Mouse (Mus musculus) stomach, embryonic 15.5 days (tissue): ENCODE results near the gene Ropn1. TPM values are rescaled to one million over a fixed set of nuclear protein-coding genes. Genes with fewer than 3 reads are reported as not detected.

Source experiments
- ATAC-seq: fragments of 200-750 bp; cut with Nextera tagmentation; 2 replicates; pipeline ENCODE4 v1.8.0; 2017; ENCODE audit warnings: low read depth, moderate number of reproducible peaks, moderate TSS enrichment; ENCODE audit not compliant: insufficient read depth, low FRiP score
- H3K27ac ChIP-seq: fragments of 300-500 bp; sonication (generic); 2 replicates; pipeline ENCODE4 v1.5.1; 2015; ENCODE audit warnings: mild to moderate bottlenecking, inconsistent platforms
- H3K27me3 ChIP-seq: fragments of 300-500 bp; sonication (generic); replicated peaks from 2 replicates; pipeline ENCODE4 v1.6.1; 2015; ENCODE audit warnings: inconsistent platforms
- H3K36me3 ChIP-seq: fragments of 300-500 bp; sonication (generic); 2 replicates; pipeline ENCODE4 v1.6.1; 2015; ENCODE audit warnings: inconsistent platforms
- H3K4me1 ChIP-seq: fragments of 300-500 bp; sonication (generic); 2 replicates; pipeline ENCODE4 v1.6.1; 2015; ENCODE audit warnings: inconsistent platforms
- H3K4me2 ChIP-seq: fragments of 300-500 bp; sonication (generic); 2 replicates; pipeline ENCODE4 v1.6.1; 2015; ENCODE audit warnings: mild to moderate bottlenecking, inconsistent platforms
- H3K4me3 ChIP-seq: fragments of 300-500 bp; sonication (generic); replicated peaks from 2 replicates; pipeline ENCODE4 v1.5.1; 2015; ENCODE audit warnings: inconsistent platforms
- H3K9ac ChIP-seq: fragments of 300-500 bp; sonication (generic); 2 replicates; pipeline ENCODE4 v1.6.1; 2015; ENCODE audit warnings: inconsistent platforms
- H3K9me3 ChIP-seq: fragments of 300-500 bp; sonication (generic); 2 replicates; pipeline ENCODE4 v1.6.1; 2016; ENCODE audit warnings: inconsistent platforms
- WGBS: fragments of 180-500 bp; shearing (Covaris S2); methylation state at CpG from one replicate; pipeline ENCODE4 v1.1.7; 2015; 5-methylcytosine and 5-hydroxymethylcytosine counted together
- polyA plus RNA-seq: library from polyadenylated mRNA; unstranded; fragments of >200 nt; fragmentation: Nextera tagmentation; extraction: Ambion mirVana; gene quantifications from 2 replicates; pipeline ENCODE4 v1.2.1, GENCODE M21; 2015

The Ropn1 gene
- polyA plus RNA-seq, 1 experiment from 2014 or later = not detected

DNA sequence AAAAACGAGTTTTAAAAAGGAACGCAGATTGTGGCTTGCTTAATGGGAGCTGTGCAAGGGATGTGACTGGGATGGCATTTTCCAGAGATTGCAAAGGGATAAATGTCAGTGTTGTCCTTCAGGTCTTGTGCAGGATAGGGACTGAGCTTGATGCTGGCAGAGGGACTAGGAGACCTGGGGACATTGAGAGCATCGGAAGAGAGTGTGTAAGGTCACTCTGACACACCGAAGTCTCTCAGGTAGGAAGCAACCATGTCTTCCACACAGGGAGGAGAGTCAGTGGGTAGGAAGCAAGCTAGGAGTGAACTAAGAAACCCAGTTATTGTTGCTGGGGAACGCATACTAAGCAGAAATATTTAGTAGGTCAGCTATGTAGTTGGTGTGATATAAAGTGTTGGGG is 8.3 kb downstream of the Ropn1 start:
- no peak overlapping the region for H3K27ac ChIP-seq
- peak overlapping the region; percentile 71 for H3K4me2 ChIP-seq
- H3K9me3 ChIP-seq = no peaks in the 10 kb centered on the region
- ATAC-seq = no peak
- 0 out of 2 replicates have a peak, but pooled peaks cover 6% of the 10 kb centered on the region for H3K4me1 ChIP-seq
- H3K27me3 ChIP-seq = no peaks in the 10 kb centered on the region
- H3K4me3 ChIP-seq = peak overlapping the region; percentile 34
- WGBS = 23% methylated on average over 5 of the region's 5 CpGs
- H3K9ac ChIP-seq = no peak overlapping the region
- no peaks in the 10 kb centered on the region for H3K36me3 ChIP-seq

GRCm38 (mm10) chr16:34658388-34658787 is 8.7 kb downstream of the Ropn1 start:
- Histone ChIP-seq H3K36me3 (no peaks in the 10 kb centered on the region), H3K4me3 (peak overlapping the region; percentile 34; the same call in 1 of the 2 replicates), H3K9ac (no peak overlapping the region), H3K27ac (no peak overlapping the region), H3K4me2 (peak overlapping the region; percentile 71), H3K4me1 (0 out of 2 replicates have a peak, but pooled peaks cover 6% of the 10 kb centered on the region), H3K27me3 (no peaks in the 10 kb centered on the region), H3K9me3 (no peaks in the 10 kb centered on the region)
- no peak for ATAC-seq
- WGBS = 39% methylated on average over 11 of the region's 11 CpGs

DNA sequence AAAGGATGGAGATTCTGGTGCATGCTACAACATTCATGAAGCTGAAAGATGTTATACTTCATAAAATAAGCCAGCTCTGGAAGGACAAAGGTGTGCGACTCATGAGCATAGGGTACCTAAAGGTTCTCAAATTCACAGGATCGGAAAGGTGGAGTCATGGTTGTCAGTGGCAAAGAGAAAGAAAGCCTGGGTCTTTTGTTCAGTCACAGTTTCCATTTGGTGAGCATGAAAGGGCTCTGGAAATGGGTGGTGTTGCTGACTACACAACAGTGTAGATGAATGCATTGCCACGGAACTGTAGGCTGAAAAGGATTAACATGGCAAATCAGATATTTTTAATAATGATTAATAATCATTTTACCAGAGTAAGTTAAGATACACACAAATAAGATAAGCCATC is 14.8 kb downstream of the Ropn1 start:
- Histone ChIP-seq H3K36me3 (no peaks in the 10 kb centered on the region), H3K27me3 (0 out of 2 replicates have a peak, but pooled peaks cover 6% of the 10 kb centered on the region), H3K9me3 (no peaks in the 10 kb centered on the region), H3K4me2 (no peak overlapping the region), H3K27ac (no peak overlapping the region), H3K4me3 (no peak overlapping the region), H3K9ac (no peak overlapping the region), H3K4me1 (no peaks in the 10 kb centered on the region)
- no peak for ATAC-seq
- 84% methylated on average over 3 of the region's 3 CpGs for WGBS

DNA sequence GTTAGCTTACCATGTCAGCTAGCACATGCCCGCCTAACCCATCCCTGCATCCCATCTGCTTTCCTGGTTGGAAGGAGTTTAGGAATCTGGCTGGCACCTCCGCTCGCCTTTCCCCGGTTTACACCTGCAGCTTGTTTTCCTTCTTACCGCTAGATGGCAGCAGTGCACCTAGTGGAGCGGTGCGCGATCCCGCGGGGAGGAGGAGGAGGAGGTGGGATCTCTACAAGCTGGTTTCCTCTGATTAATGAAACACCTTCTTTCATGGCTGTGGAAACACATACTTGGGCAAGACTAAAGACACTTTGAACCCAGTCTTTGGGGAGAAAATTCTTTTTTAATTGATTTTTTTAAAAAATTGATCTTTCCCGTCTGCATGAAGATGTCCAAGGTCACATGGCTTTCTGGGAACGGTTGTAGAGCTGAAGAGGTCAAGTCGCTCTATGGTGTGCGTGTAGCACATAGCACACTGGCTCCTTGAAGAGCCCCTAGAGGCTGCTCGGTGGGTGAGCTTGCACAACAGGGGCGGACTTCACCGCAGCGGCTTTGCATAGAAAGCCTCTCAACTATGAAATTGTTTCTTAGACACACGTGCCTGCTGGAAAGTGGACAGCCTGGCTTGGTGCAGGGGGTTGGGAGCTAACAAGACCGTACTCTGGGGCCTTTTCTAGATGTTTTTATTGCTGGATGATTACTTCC is 17.5 kb downstream of the Ropn1 start:
- peak; percentile 66; the same call in 1 of the 2 replicates for ATAC-seq
- 0 out of 2 replicates have a peak, but pooled peaks cover 6% of the 10 kb centered on the region for H3K27me3 ChIP-seq
- H3K4me3 ChIP-seq = no peak overlapping the region
- H3K4me2 ChIP-seq = peak overlapping the region; percentile 40
- H3K27ac ChIP-seq = no peak overlapping the region
- H3K9ac ChIP-seq = no peak overlapping the region
- no peaks in the 10 kb centered on the region for H3K4me1 ChIP-seq
- 9% methylated on average over 20 of the region's 20 CpGs for WGBS
- H3K9me3 ChIP-seq = no peaks in the 10 kb centered on the region
- H3K36me3 ChIP-seq = no peaks in the 10 kb centered on the region

DNA sequence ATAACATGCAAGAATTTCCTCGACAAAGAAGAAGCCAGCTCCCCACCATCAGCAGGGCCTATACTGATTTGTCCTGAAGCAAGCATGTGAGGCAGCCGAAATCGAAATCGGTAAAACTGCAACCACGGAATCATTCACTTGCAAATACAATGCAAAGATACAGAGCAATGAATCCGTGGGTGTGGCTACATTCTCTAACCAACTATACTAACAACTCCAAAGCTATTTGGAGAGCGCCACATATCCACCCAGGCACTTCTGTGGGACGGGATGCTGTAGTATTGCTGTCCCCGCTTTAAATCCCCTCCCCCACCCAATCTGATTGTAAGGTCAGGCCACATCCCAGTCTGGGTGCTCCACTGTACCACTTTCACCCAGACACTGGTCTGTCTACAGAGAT is 18.6 kb downstream of the Ropn1 start:
- Histone ChIP-seq H3K36me3 (no peaks in the 10 kb centered on the region), H3K4me2 (no peak overlapping the region), H3K27me3 (0 out of 2 replicates have a peak, but pooled peaks cover 6% of the 10 kb centered on the region), H3K4me3 (no peak overlapping the region), H3K9ac (no peak overlapping the region), H3K27ac (no peak overlapping the region), H3K9me3 (no peaks in the 10 kb centered on the region), H3K4me1 (no peaks in the 10 kb centered on the region)
- no peak for ATAC-seq
- WGBS = 71% methylated on average over 9 of the region's 9 CpGs

DNA sequence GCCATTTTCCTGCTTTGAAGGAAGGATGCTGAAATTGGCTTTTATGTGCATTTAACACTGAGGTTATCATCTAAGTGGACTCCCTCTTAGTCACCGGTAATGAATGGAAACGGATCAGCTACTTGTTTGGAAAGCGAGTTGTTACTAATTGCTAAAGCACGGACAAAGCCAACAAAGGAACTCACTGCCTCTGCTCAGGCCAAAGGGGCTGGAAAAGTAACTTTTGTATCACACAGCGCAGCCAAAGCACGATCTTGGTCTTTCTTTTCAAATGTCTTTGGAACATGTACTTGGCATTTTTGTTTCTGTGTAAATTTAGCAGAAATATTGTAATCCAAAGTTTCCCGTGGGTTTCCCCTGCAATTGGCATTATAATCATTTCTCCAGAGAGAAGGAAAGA is 22.2 kb downstream of the Ropn1 start:
- Histone ChIP-seq H3K27me3 (no peaks in the 10 kb centered on the region), H3K9me3 (no peaks in the 10 kb centered on the region), H3K4me2 (no peak overlapping the region), H3K9ac (no peak overlapping the region), H3K36me3 (no peaks in the 10 kb centered on the region), H3K4me3 (no peak overlapping the region), H3K27ac (no peak overlapping the region), H3K4me1 (no peaks in the 10 kb centered on the region)
- no peak for ATAC-seq
- 66% methylated on average over 7 of the region's 7 CpGs for WGBS

DNA sequence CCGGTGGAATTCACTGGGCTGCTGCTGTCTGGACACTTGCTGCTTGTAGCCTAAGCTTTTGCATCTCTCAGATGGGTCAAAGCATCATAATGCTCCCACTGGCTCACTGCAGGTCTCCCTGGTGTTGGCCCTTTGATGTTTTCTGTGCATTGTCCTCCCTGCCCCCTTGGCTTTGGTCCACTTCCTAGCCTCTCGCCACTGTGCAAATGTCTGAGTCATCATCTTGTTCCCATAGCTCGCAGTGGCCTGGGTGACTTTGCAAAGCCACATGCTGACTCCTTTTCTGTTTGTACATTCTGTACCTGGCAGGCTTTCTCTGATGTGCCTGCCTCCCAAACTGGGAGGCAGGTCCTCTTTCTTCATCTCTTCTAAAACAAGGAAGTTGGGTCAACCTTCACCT is 23.1 kb downstream of the Ropn1 start:
- Histone ChIP-seq H3K27me3 (no peaks in the 10 kb centered on the region), H3K9ac (no peak overlapping the region), H3K4me2 (no peak overlapping the region), H3K4me1 (no peaks in the 10 kb centered on the region), H3K36me3 (no peaks in the 10 kb centered on the region), H3K9me3 (no peaks in the 10 kb centered on the region), H3K27ac (no peak overlapping the region), H3K4me3 (no peak overlapping the region)
- no peak for ATAC-seq
- WGBS = 64% methylated on average over 3 of the region's 3 CpGs

DNA sequence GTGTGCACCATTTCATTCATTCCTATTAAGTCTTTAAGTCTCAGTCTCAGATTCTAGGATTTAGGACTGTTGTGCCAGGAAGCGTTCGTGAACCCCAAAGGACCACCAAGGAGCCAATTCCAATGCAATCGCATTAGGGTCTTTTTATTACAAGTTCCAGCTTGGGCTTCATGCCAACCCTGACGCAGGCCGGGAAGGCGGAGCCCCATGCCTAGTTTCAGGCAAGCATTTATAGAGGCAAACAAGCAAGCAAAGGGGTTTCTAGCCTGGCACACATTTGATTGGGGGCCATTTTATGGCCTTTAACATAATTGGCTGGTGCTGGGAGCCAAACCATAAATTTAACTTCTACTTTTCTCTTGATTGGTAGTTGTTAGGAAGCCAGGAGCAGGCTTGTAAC is 24.6 kb downstream of the Ropn1 start:
- Histone ChIP-seq H3K4me2 (no peak overlapping the region), H3K36me3 (no peaks in the 10 kb centered on the region), H3K27ac (no peak overlapping the region), H3K9ac (no peak overlapping the region), H3K27me3 (no peaks in the 10 kb centered on the region), H3K4me1 (no peaks in the 10 kb centered on the region), H3K4me3 (no peak overlapping the region), H3K9me3 (no peaks in the 10 kb centered on the region)
- 89% methylated on average over 6 of the region's 6 CpGs for WGBS
- ATAC-seq = no peak

DNA sequence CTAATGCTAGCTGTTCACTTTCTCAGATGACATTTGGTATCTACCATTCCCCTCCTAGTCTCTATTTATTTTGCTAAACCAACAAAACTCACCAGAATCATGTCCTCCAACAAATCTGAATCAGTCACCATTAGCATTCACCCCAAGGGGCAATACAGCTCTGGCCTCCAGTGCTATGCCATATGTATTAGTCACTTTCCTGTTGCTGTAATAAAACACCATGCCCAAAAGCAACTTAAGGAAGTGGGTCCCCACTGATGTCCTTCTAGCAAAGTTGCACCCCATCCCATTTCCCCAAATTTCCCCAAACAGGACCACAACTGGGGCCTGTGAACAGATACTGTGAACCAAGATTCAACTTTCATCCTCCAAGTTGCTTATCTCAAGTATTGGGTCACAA is 32.1 kb downstream of the Ropn1 start:
- no peak overlapping the region for H3K27ac ChIP-seq
- no peaks in the 10 kb centered on the region for H3K9me3 ChIP-seq
- H3K36me3 ChIP-seq = no peaks in the 10 kb centered on the region
- no peaks in the 10 kb centered on the region for H3K4me1 ChIP-seq
- ATAC-seq = no peak
- no peak overlapping the region for H3K9ac ChIP-seq
- H3K4me3 ChIP-seq = no peak overlapping the region
- H3K27me3 ChIP-seq = no peaks in the 10 kb centered on the region
- H3K4me2 ChIP-seq = no peak overlapping the region

- WGBS = 70% methylated on average over 3 of the region's 3 CpGs
- Histone ChIP-seq H3K9me3 (no peaks in the 10 kb centered on the region), H3K4me3 (peak overlapping the region; percentile 69; the same call in 1 of the 2 replicates), H3K4me1 (0 out of 2 replicates have a peak, but pooled peaks cover 5% of the 10 kb centered on the region), H3K4me2 (peak overlapping the region; percentile 84; the same call in 1 of the 2 replicates), H3K36me3 (no peaks in the 10 kb centered on the region), H3K9ac (no peak overlapping the region), H3K27me3 (no peaks in the 10 kb centered on the region), H3K27ac (peak overlapping the region; percentile 88; the same call in 1 of the 2 replicates)
- ATAC-seq = no peak
Observed at GRCm38 (mm10) chr16:34689879-34690278, 40.2 kb downstream of the Ropn1 start.

DNA sequence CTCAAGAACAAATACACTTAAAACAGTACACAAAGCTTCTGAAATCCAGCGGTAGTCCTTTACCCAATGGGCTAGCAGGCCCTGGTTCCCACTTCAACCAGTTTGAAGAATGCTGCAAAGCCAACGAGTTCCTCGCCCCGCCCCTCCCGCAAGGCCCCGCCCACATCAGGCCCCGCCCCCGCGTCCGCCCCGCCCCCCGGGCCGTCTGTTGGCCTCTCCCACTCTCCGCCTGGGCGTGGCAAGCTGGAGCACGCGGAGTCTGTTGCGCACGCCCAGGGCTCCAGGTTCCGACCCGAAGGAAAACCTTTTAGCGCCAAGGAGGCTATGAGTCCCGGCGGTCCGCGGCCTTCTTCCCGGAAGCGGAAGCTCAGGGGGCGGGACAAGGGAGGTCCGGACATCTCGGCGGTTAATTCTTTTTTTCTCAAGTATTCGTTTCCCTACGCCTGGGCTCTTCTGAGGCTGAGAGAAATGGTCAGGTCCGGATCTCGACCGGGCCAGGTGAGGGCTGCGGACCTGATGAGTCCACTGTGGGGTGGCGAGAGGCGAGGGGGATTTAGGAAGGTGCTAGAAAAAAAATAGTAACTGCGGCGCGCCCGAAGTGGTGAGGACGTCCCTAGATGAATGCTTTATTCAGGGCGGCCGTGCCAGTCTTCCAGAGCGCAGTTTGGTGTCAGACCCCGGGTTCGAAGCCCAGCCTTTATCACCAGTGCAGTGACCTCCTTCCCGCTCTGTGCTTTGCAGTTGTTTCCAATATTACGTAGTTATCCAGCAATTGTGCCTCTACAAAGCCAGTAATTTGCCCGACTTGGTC is 40.8 kb downstream of the Ropn1 start, which contains the start of gene Ccdc14:
Gene Ccdc14 (plus strand): TSS at position 283 of the 811 bp plus-strand sequence.
- WGBS = 1% methylated on average over 53 of the region's 53 CpGs

DNA sequence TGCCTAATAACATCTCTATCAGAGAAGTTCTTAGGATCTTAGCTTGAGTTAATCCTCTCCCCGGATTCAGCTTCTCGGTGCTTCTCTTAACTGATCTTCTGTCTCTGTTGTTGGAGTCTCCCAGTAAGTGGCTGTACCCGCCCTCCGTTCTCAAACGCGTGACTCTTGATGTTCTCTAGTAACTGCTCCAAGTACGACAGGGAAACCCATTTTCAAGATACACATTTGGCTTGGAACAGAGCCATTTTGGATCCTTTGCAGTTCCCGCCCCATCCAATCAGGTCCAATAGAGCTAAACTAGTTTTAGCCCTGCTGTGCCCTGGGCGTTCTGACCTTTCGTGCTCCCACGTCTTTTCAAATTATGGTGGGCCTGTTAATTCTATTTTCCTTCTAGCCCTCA is 41.4 kb downstream of the Ropn1 start:
- ATAC-seq = no peak
- peak overlapping the region; percentile 88 for H3K27ac ChIP-seq
- H3K27me3 ChIP-seq = no peaks in the 10 kb centered on the region
- 0 out of 2 replicates have a peak, but pooled peaks cover 5% of the 10 kb centered on the region for H3K4me1 ChIP-seq
- peak overlapping the region; percentile 84 for H3K4me2 ChIP-seq
- H3K9ac ChIP-seq = peak overlapping the region; percentile 58; the same call in 1 of the 2 replicates
- H3K9me3 ChIP-seq = no peaks in the 10 kb centered on the region
- H3K4me3 ChIP-seq = peak overlapping the region; percentile 69
- no peaks in the 10 kb centered on the region for H3K36me3 ChIP-seq
- 14% methylated on average over 11 of the region's 11 CpGs for WGBS

More for the DNA sequence above, 40.8 kb downstream of the Ropn1 start, which contains the start of gene Ccdc14:
- 0 out of 2 replicates have a peak, but pooled peaks cover 5% of the 10 kb centered on the region for H3K4me1 ChIP-seq
- H3K36me3 ChIP-seq = no peaks in the 10 kb centered on the region
- peak within 1 kb of the TSS; percentile 84 for H3K4me2 ChIP-seq
- no peaks in the 10 kb centered on the region for H3K27me3 ChIP-seq
- peak within 1 kb of the TSS; percentile 88 for H3K27ac ChIP-seq
- no peaks in the 10 kb centered on the region for H3K9me3 ChIP-seq
- H3K9ac ChIP-seq = peak within 1 kb of the TSS; percentile 58
- peak; percentile 92 for ATAC-seq
- H3K4me3 ChIP-seq = peak within 1 kb of the TSS; percentile 69
